11 mouse cellular contexts compared by ENCODE assay signal in genomic region chr4:81579389-81580110, GRCm38 (mm10).
DNase-seq lines count a peak whose midpoint lies in the region; ATAC-seq and TF ChIP-seq lines count a peak whose summit lies in the region.
"Had no signal": no experiment of that assay in that cellular context is flagged by ENCODE, and none has a peak within 500 bp of the region (broad histone marks: within the 10 kb centered on the region; RNA-seq: fewer than 3 reads in every experiment).

No protein-coding gene starts in this region.

- WGBS in cerebellum, adult 2 months = 34% methylated on average over 8 of the region's 8 CpGs
- WGBS in neural tube, embryonic 11.5 days = 34% methylated on average over 8 of the region's 8 CpGs
- WGBS in limb, embryonic 12.5 days = 56% methylated on average over 8 of the region's 8 CpGs

- H3K4me2 ChIP-seq in neural tube, embryonic 11.5 days (ENCODE audit: low read depth) = no peak overlapping the region
- H3K4me2 ChIP-seq in limb, embryonic 12.5 days = no peak overlapping the region

- peak overlapping the region; percentile 63 for H3K27ac ChIP-seq in cerebellum, adult 2 months (ENCODE audit: insufficient read depth, low read length)
- H3K27ac ChIP-seq in neural tube, embryonic 11.5 days (ENCODE audit: low read depth, low read length) = 0 out of 2 replicates have a peak overlapping the region, but pooled peaks have one; percentile 17
- peak overlapping the region; percentile 73 for H3K27ac ChIP-seq in limb, embryonic 12.5 days

- H3K4me3 ChIP-seq in cerebellum, adult 2 months (replicated peaks; ENCODE audit: insufficient read depth, low read depth, low read length) = no peak overlapping the region
- H3K4me3 ChIP-seq in neural tube, embryonic 11.5 days (ENCODE audit: low read depth, low read length) = no peak overlapping the region
- H3K4me3 ChIP-seq in limb, embryonic 12.5 days (replicated peaks) = no peak overlapping the region

- no peaks in the 10 kb centered on the region for H3K36me3 ChIP-seq in neural tube, embryonic 11.5 days (ENCODE audit: control insufficient read depth, insufficient read depth, low read length)
- no peaks in the 10 kb centered on the region for H3K36me3 ChIP-seq in limb, embryonic 12.5 days
- H3K36me3 ChIP-seq: G1E had no signal

- peak; percentile 39 to 52 for DNase-seq in cerebellum, adult 2 months
- no peak for DNase-seq in cerebellum, adult 11-12 months
- DNase-seq in neural tube, embryonic 11.5 days (ENCODE audit: low spot score) = no peak
- no peak for DNase-seq in neural tube, embryonic 10.5 days (ENCODE audit: extremely low spot score, low spot score)
- no peak for DNase-seq in left cerebral cortex, adult 9 months (ENCODE audit: low spot score in 2 of 2)
- DNase-seq in adrenal gland, postnatal 4 days (ENCODE audit: low spot score in 2 of 2) = no peak
- DNase-seq: kidney, postnatal 36 days; thymus, postnatal 25 days had no signal

- no peaks in the 10 kb centered on the region for H3K27me3 ChIP-seq in cerebellum, adult 2 months (ENCODE audit: control insufficient read depth, insufficient read depth, low read length)
- no peaks in the 10 kb centered on the region for H3K27me3 ChIP-seq in neural tube, embryonic 11.5 days (ENCODE audit: control insufficient read depth, insufficient read depth, low read length)
- no peaks in the 10 kb centered on the region for H3K27me3 ChIP-seq in limb, embryonic 12.5 days

- no peaks in the 10 kb centered on the region for H3K9me3 ChIP-seq in neural tube, embryonic 11.5 days (ENCODE audit: control insufficient read depth, low read length)
- no peaks in the 10 kb centered on the region for H3K9me3 ChIP-seq in limb, embryonic 12.5 days

- no peak for TF ChIP-seq CTCF in cerebellum, adult 2 months (IDR thresholded peaks at IDR 0.05; ENCODE audit: borderline replicate concordance, insufficient read depth, low read depth, low read length)

- ATAC-seq in neural tube, embryonic 11.5 days (ENCODE audit: insufficient read depth, low FRiP score, low TSS enrichment) = no peak
- ATAC-seq in limb, embryonic 12.5 days (ENCODE audit: insufficient number of reproducible peaks, insufficient read depth, low FRiP score, low TSS enrichment, low read depth) = no peak
- no peak for ATAC-seq in megakaryocyte-erythroid progenitor cell, adult 5-6 weeks (replicated peaks; ENCODE audit: low FRiP score, low TSS enrichment, poor library complexity, severe bottlenecking)

- H3K4me1 ChIP-seq in cerebellum, adult 2 months (ENCODE audit: control insufficient read depth, insufficient read depth, low read length) = peaks cover 3% of the 10 kb centered on the region; the same call in 1 of the 2 replicates
- H3K4me1 ChIP-seq in neural tube, embryonic 11.5 days (ENCODE audit: control insufficient read depth, insufficient read depth, low read length) = peaks cover 11% of the 10 kb centered on the region
- peaks cover 19% of the 10 kb centered on the region for H3K4me1 ChIP-seq in limb, embryonic 12.5 days (replicated peaks)

- H3K9ac ChIP-seq in neural tube, embryonic 11.5 days (ENCODE audit: low read length) = peak overlapping the region; percentile 14; the same call in 1 of the 2 replicates
- H3K9ac ChIP-seq in limb, embryonic 12.5 days (replicated peaks) = no peak overlapping the region

- TF ChIP-seq POLR2A in cerebellum, adult 2 months (IDR thresholded peaks at IDR 0.05; ENCODE audit: borderline replicate concordance, insufficient read depth, low read length) = no peak

Comparison
In these comparisons a context has a peak if more than half of its experiments do, and no peak if none do; other contexts are left out.
1. DNase-seq: peak in cerebellum, adult 2 months (2 of 2); none in cerebellum, adult 11-12 months (single experiment), neural tube, embryonic 11.5 days (single experiment), neural tube, embryonic 10.5 days (single experiment), left cerebral cortex, adult 9 months (0 of 2) and adrenal gland, postnatal 4 days (0 of 2).
2. H3K27ac ChIP-seq: peak in every context shown above with its lines; median percentile 73 in limb, embryonic 12.5 days; 63 in cerebellum, adult 2 months; 17 in neural tube, embryonic 11.5 days.